Mouse (Mus musculus) adrenal gland, postnatal 10 days (tissue): ENCODE results near the gene Cd180. TPM values are rescaled to one million over a fixed set of nuclear protein-coding genes. Genes with fewer than 3 reads are reported as not detected.
A peak's percentile ranks its signal among the peaks of the same experiment; 100 is the strongest.
"Not testable (repeated sequence)": the region's sequence is repeated elsewhere in the genome, so short reads cannot be mapped to it uniquely, and the experiment has no call there.

Experiments used
- DNase-seq: peaks from one replicate; pipeline ENCODE4 v3.0.0; 2021; ENCODE audit warnings: mixed read lengths
- total RNA-seq, 2 experiments: library from RNA; stranded (reverse); gene quantifications; 2 replicates each; pipeline ENCODE4 v1.2.3; 2021

The Cd180 gene
- total RNA-seq, 2 experiments from 2014 or later = 3.0 to 3.1 TPM

DNA sequence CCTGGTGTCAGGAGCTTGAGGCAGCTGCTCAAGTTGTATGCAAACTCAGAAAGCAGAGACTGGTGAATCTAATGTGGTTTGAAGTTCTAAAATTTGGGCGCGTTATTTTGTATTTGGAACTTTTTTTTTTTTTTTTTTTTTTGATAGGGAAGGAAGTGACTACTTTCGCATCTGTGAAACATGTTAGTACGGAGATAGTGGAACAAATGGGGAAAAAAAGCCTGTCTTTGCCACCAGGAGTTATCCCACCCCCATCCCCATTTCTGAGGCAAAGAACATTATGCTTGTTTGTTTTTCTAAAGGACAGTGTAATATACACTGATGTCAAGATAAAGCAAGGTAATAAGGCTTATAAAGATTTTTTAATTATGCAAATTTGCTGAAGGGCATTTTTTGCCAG is 15.8 kb upstream of the Cd180 start:
- DNase-seq = not testable (repeated sequence)

GRCm38 (mm10) chr13:102678482-102678881 is 14.9 kb upstream of the Cd180 start:
- DNase-seq = peak; percentile 85

DNA sequence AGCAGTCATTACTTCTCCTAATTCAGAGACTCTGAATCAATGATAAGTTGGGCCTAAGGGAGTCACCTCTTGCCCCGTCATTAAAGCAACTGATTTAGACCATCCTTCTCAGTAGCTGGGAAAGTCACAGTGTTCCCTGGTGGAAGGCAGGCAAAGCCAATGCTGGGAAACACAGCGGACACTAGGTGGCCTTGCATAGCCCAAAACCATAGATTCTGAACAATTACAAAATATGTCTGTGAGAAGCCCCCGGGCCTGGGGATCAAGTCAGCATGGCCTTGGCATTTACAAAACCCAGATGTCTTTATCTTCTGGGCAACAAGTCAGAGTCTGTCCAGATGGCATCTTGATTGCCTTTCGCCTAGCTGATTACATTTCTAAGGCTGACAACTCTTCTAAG is 8.5 kb upstream of the Cd180 start:
- no peak for DNase-seq

DNA sequence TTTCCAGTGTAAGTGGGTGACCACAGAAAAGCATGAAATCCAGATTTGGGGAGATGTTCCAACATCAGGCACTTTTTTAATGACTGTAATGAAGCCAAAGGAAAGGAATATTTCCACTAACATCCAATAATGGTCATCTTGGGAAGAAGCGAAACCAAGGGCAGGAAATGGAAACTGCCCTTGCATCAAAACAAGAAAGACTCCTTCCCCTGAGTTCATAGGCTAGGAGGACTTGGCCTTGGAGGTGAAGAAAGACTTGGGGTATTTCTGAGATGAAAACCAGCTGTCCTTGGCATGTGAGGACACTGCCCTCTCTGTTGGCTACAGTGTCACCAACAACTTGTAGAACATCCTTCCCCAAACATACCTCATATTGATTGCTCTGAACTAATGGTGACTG is 5.2 kb upstream of the Cd180 start:
- DNase-seq = no peak

DNA sequence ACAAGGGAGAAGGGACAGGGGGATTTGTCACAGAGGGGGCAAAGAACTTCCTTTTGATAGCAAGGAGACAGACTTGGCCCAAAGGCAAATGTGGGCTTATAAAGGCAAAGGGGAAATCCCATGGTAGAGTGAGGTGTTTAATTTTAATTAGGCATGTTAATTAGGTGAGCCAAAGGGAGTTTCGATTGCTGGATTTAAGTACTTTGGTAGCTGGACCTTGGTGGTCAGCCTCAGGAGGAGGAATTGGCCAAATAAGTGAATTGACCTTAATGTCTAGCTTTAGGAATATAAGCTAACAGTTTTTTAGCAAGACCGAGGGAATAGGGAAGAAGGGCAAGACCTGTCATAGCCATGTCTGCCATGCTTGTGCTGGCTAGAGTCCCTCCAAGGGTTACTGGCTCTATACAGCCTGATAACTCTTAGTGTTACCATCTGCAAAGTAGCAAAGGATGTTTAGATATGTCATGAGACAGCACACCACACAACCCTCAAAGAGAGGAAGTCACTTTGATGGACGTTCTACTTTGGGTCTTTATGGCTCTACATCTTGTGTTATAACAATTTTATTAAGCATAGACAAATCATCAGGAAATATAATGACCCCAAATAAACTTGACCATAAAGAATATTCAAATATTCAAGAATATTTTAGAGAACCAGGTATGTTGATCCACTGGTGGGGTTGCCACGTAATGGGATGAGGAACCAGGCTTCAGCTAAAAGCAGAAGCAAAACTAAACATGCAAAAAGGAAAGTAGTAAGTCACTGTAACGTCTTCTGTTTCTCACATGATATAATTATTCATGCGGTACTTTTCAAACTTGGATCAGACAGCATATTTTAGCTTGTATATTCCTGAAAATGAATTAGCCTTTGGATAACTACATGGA is 3.9 kb upstream of the Cd180 start:
- DNase-seq = no peak

- no peak for DNase-seq
Observed at GRCm38 (mm10) chr13:102690184-102690583, 3.2 kb upstream of the Cd180 start.

- DNase-seq = no peak
Observed at GRCm38 (mm10) chr13:102691408-102692150, 1.8 kb upstream of the Cd180 start.

DNA sequence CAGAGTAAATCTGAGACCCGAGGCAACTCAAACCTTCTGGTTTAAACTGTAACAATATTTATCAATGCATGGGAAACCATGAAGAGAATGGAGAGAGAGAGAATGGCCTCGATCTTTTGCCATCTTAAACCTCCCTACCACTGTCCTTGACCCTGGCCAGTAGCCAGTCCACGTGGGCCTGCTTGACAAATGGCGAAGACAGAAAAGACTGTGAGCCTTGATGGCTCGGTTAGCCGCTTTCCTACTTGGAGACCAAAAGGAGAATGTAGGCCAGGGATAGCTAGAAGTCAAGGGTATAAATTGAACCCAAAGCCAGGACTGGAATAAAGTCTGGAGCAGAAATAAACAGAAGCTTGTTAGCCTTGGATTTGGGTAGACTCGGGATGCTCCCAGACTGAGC is 796 bp downstream of the Cd180 start:
- no peak for DNase-seq

- DNase-seq = no peak
Observed at GRCm38 (mm10) chr13:102695121-102695905, 2.0 kb downstream of the Cd180 start.

GRCm38 (mm10) chr13:102698335-102698734 is 5.0 kb downstream of the Cd180 start:
- no peak for DNase-seq

- DNase-seq = peak; percentile 78
Observed at GRCm38 (mm10) chr13:102698751-102699323, 5.5 kb downstream of the Cd180 start.

DNA sequence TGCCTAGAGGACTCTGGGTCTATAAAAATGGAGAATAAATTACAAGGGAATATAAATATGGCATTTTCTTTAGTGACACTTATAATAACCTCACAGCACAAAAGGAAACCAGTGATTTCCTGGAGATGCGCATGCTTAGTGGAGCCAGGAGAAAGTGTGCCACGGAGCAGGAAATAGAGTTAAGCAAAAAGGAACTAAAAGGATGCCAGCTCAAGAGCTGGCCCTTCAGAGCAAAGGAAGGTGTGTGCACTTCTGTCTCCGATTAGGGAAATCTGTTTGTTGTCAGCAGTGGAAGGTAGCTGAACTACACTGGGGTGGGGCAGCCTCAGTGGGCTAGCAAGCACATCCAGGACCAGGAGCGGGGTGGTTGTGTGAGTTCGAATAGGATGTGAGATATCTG is 6.8 kb downstream of the Cd180 start:
- DNase-seq = no peak

GRCm38 (mm10) chr13:102700744-102701143 is 7.4 kb downstream of the Cd180 start:
- DNase-seq = no peak

DNA sequence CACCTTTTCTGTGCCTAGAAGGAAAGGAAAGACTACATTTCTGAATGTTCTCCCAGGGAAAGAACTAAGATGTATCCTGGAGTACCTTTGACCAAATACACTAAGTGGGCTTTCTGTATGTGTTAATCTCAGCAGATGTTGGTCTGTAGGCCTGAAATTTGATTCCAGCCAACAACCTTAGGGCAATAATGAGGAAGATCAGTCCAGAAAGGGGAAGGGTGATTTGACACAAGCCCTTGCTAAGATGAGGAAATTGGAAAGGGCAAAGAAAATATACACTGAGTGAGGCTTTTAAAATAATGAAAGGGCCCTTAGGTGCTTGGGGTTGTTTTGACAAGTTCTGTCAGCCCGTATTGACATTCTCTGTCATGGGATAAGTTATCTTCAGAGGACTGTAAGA is 23.6 kb downstream of the Cd180 start:
- DNase-seq = no peak

DNA sequence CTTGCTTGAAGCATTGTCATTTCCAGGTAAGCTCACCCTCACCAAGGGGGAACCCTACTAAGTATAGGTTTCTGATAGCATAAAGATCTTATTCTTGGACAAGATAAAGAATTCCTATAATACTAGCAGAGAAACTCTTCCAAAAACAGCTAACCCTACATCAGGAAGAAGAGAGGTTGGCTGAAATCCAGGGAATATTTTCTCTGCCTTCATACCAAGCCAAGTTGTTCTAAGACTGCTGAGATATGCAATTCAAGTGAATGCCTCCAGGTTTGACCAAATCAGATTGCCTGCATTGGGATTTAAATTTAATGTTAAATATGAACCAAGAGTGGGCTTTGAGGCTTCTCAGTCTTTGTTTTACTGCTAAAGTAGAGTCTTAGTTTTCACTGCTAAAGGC is 32.1 kb downstream of the Cd180 start:
- DNase-seq = no peak

DNA sequence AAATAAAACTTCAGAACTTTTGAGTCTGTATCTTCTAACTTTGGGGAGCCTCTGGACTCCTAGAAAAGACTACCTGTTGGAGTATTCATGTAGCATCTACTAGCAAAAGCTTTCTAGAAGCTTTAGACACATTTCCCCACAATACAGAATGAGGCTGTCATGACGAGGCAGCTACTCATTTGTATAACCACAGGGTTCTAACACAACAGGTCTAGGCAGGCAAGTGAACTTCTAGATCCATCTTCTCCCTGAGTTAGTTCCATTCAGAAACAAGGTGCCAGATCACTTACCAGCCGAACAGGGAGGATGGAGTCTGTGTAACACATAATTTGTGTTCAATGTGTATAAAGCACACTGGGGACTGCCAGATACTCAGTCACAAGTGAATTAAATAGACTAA is 32.5 kb downstream of the Cd180 start:
- no peak for DNase-seq

DNA sequence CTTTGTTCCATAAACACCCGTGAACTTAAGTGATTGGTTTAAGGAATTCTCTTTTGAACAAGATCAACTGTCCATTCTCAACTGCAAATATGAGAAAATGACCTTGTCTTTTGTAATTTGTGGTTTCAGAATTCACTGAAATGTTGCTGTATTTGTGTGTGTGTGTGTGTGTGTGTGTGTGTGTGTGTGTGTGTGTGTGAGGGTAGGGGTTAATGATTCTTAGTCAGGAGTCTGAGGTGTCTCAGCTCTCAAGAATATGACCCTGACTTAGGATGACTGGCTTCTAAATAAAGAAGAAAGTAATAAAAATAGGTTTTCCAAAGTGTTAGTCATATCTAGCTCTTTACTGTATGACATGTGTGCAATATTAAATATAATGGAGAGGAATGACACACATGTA is 33.5 kb downstream of the Cd180 start:
- DNase-seq = no peak

DNA sequence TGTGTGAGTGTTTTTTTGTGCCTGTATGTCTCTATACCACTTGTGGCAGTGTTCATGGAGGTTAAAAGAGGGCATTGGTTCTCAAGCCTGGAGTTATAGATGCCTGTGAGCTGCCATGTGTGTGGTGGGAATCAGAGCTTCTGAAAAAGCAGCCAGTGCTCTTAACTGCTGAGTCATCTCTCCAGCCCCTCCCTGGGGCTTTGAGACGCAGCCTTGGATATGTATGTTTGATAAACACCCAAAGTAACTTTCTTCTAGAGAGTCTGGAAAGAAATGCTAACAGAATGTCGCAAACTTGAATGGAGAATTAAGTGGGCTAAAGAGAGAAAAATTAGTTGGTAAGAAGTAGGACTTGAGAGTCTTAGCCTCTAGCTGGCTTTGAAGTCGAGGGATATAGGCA is 34.7 kb downstream of the Cd180 start:
- no peak for DNase-seq

- DNase-seq = not testable (repeated sequence)
Observed at GRCm38 (mm10) chr13:102728951-102729350, 35.6 kb downstream of the Cd180 start.

DNA sequence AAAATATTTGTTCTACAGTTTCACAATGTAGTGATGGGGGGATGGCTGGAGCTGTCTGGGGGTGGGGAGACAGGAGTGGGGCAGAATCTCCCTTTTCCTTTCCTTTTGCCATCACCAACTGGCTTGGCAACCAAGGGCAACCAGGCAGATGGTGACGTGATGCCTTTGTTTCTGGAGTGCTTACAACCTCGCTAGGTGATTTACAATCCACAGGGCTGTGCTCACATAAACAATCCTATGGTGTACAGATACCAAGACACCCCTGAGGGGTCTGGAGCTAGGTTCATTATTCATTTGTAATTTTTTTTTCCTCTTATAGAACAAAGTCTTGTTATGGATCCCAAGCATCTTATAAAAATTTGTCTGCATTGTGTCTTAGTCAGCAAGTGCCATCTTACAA is 39.7 kb downstream of the Cd180 start:
- DNase-seq = no peak

- DNase-seq = peak; percentile 34
Observed at GRCm38 (mm10) chr13:102737811-102738210, 44.5 kb downstream of the Cd180 start.
